Mouse (Mus musculus): ENCODE results near the gene Rbm20. TPM values are rescaled to one million over a fixed set of nuclear protein-coding genes. Genes with fewer than 3 reads are reported as not detected.
"Not testable (repeated sequence)": the region's sequence is repeated elsewhere in the genome, so short reads cannot be mapped to it uniquely, and the experiment has no call there.

The Rbm20 gene
- polyA plus RNA-seq, 1 experiment, result 3.8 TPM

- 59% methylated on average over 11 of the region's 11 CpGs for WGBS
- Histone ChIP-seq H3K4me3 (replicated peaks; ENCODE audit: extremely low read depth, low read depth, low read length) (no peak overlapping the region), H3K4me1 (ENCODE audit: control insufficient read depth, insufficient read depth, low read length) (peaks cover under 1% of the 10 kb centered on the region; the same call in 1 of the 2 replicates)
- no peak for DNase-seq
- TF ChIP-seq CTCF (IDR thresholded peaks at IDR 0.05; ENCODE audit: insufficient read depth, low read length), result no peak
- TF ChIP-seq POLR2A (IDR thresholded peaks at IDR 0.05; ENCODE audit: borderline replicate concordance, extremely low read depth, low read depth, low read length), result no peak
Measured at GRCm38 (mm10) chr19:53801789-53802683, 124.9 kb downstream of the Rbm20 start.

DNA sequence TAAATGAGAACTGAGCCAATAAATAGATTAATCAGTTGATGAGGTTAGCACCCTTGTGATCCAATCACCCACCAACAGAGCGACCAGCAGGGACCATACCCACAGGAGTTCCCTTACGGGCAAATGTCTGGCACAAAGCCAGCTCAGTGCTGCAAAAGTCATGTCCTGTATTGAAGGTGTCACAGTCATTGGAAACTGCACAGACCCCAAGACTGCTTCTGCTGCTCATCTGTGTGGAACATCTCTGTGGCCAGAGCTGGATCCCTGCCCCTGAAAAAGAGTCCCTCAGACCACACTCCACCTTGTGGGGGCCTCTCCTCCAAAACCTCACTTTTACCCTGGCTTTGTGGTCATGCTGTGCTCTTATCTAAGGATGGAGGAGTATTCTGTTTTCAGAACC lies 126.8 kb downstream of the Rbm20 start:
- Histone ChIP-seq H3K4me3 (replicated peaks; ENCODE audit: extremely low read depth, low read depth, low read length) (no peak overlapping the region), H3K4me1 (ENCODE audit: control insufficient read depth, insufficient read depth, low read length) (peaks cover 4% of the 10 kb centered on the region; the same call in 1 of the 2 replicates)
- DNase-seq, result no peak
- 48% methylated on average over 2 of the region's 2 CpGs for WGBS
- TF ChIP-seq CTCF (IDR thresholded peaks at IDR 0.05; ENCODE audit: insufficient read depth, low read length) (no peak), POLR2A (IDR thresholded peaks at IDR 0.05; ENCODE audit: borderline replicate concordance, extremely low read depth, low read depth, low read length) (no peak)

DNA sequence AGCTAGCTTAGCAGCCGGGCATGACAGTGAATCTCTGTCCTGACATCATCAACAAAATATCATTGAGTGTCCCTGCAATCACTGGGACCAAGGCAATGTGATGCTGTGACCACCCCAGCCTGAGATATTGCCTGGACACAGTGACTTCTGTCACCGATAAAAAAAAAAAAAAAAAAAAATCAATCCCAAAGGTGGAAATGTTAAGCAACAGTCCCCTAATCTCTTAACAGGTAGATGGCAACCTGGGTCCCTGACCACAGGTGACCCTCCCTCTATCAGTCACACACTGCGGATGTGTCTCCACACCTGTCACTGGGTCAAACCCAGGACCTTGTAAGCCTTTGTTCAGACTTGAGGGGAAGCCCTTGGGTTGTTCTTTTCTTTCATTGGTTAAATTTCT lies 128.0 kb downstream of the Rbm20 start:
- no peak for DNase-seq
- H3K4me3 ChIP-seq (replicated peaks; ENCODE audit: extremely low read depth, low read depth, low read length), result no peak overlapping the region
- no peak for TF ChIP-seq POLR2A (IDR thresholded peaks at IDR 0.05; ENCODE audit: borderline replicate concordance, extremely low read depth, low read depth, low read length)
- no peak for TF ChIP-seq CTCF (IDR thresholded peaks at IDR 0.05; ENCODE audit: insufficient read depth, low read length)
- WGBS, result 84% methylated on average over 3 of the region's 3 CpGs
- peaks cover 9% of the 10 kb centered on the region for H3K4me1 ChIP-seq (ENCODE audit: control insufficient read depth, insufficient read depth, low read length)

- DNase-seq, result no peak
- no peak for TF ChIP-seq POLR2A (IDR thresholded peaks at IDR 0.05; ENCODE audit: borderline replicate concordance, extremely low read depth, low read depth, low read length)
- TF ChIP-seq CTCF (IDR thresholded peaks at IDR 0.05; ENCODE audit: insufficient read depth, low read length), result no peak
- 52% methylated on average over 7 of the region's 7 CpGs for WGBS
- H3K4me3 ChIP-seq (replicated peaks; ENCODE audit: extremely low read depth, low read depth, low read length), result no peak overlapping the region
- peaks cover 9% of the 10 kb centered on the region for H3K4me1 ChIP-seq (ENCODE audit: control insufficient read depth, insufficient read depth, low read length)
Measured at GRCm38 (mm10) chr19:53806126-53806525, 129.0 kb downstream of the Rbm20 start.

DNA sequence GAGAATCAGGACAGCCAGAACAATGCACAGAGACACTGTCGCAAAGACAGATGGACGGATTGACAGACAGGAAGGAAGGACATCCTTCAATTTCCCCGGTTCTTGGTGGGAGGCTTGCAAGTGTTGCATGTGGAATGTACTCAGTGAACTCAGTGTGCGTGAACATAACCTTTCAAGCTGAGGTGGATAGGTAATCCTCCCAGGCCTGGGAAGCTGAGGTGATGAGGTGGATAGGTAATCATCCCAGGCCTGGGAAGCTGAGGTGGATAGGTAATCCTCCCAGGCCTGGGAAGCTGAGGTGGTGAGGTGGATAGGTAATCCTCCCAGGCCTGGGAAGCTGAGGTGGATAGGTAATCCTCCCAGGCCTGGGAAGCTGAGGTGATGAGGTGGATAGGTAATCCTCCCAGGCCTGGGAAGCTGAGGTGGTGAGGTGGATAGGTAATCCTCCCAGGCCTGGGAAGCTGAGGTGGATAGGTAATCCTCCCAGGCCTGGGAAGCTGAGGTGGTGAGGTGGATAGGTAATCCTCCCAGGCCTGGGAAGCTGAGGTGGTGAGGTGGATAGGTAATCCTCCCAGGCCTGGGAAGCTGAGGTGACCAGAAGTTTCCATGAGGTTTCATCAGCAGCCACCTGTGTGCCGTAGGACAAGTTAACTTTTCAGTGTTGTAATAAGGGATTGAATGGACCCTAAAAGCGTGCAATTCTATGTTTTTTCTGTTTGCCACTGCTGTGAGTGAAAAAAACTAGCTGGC lies 129.6 kb downstream of the Rbm20 start:
- 67% methylated on average over 6 of the region's 6 CpGs for WGBS
- not testable (repeated sequence) for DNase-seq; H3K4me3 ChIP-seq (replicated peaks; ENCODE audit: extremely low read depth, low read depth, low read length); H3K4me1 ChIP-seq (ENCODE audit: control insufficient read depth, insufficient read depth, low read length)

GRCm38 (mm10) chr19:53807276-53807801 lies 130.2 kb downstream of the Rbm20 start:
- 60% methylated on average over 5 of the region's 5 CpGs for WGBS
- TF ChIP-seq POLR2A (IDR thresholded peaks at IDR 0.05; ENCODE audit: borderline replicate concordance, extremely low read depth, low read depth, low read length) (no peak), CTCF (IDR thresholded peaks at IDR 0.05; ENCODE audit: insufficient read depth, low read length) (no peak)
- Histone ChIP-seq H3K4me3 (replicated peaks; ENCODE audit: extremely low read depth, low read depth, low read length) (no peak overlapping the region), H3K4me1 (ENCODE audit: control insufficient read depth, insufficient read depth, low read length) (peaks cover 9% of the 10 kb centered on the region)
- DNase-seq, result no peak

- H3K4me1 ChIP-seq (ENCODE audit: control insufficient read depth, insufficient read depth, low read length), result peaks cover 9% of the 10 kb centered on the region
- no peak overlapping the region for H3K4me3 ChIP-seq (replicated peaks; ENCODE audit: extremely low read depth, low read depth, low read length)
- DNase-seq, result no peak
- 36% methylated on average over 15 of the region's 15 CpGs for WGBS
- TF ChIP-seq CTCF (IDR thresholded peaks at IDR 0.05; ENCODE audit: insufficient read depth, low read length) (no peak), POLR2A (IDR thresholded peaks at IDR 0.05; ENCODE audit: borderline replicate concordance, extremely low read depth, low read depth, low read length) (no peak)
Measured at GRCm38 (mm10) chr19:53808041-53808777, 131.1 kb downstream of the Rbm20 start.

- Histone ChIP-seq H3K4me1 (ENCODE audit: control insufficient read depth, insufficient read depth, low read length) (peaks cover 9% of the 10 kb centered on the region), H3K4me3 (replicated peaks; ENCODE audit: extremely low read depth, low read depth, low read length) (no peak overlapping the region)
- no peak for TF ChIP-seq CTCF (IDR thresholded peaks at IDR 0.05; ENCODE audit: insufficient read depth, low read length)
- no peak for DNase-seq
- 28% methylated on average over 7 of the region's 7 CpGs for WGBS
Measured at GRCm38 (mm10) chr19:53809185-53809861, 132.2 kb downstream of the Rbm20 start.

- WGBS, result 37% methylated on average over 7 of the region's 7 CpGs
- peaks cover 9% of the 10 kb centered on the region for H3K4me1 ChIP-seq (ENCODE audit: control insufficient read depth, insufficient read depth, low read length)
- H3K4me3 ChIP-seq (replicated peaks; ENCODE audit: extremely low read depth, low read depth, low read length), result no peak overlapping the region
- TF ChIP-seq POLR2A (IDR thresholded peaks at IDR 0.05; ENCODE audit: borderline replicate concordance, extremely low read depth, low read depth, low read length) (no peak), CTCF (IDR thresholded peaks at IDR 0.05; ENCODE audit: insufficient read depth, low read length) (no peak)
- no peak for DNase-seq
Measured at GRCm38 (mm10) chr19:53810024-53810423, 132.9 kb downstream of the Rbm20 start.

Data from lung, adult 2 months (tissue).